Mouse (Mus musculus) small intestine, adult 2 months (tissue): Measurements from ENCODE around the gene Mfsd8.

Experiments
- CTCF ChIP-seq: fragments of 200-500 bp; IDR thresholded peaks from 2 replicates; pipeline ENCODE4 v1.5.1; 2012; ENCODE audit warnings: low read depth, mild to moderate bottlenecking, control low read depth, inconsistent platforms, low read length, moderate library complexity, mixed read lengths; ENCODE audit not compliant: insufficient replicate concordance, insufficient read length; ENCODE audit errors: extremely low read depth
- POLR2A ChIP-seq: fragments of 200-500 bp; IDR thresholded peaks from 2 replicates; pipeline ENCODE4 v1.6.1; 2012; ENCODE audit warnings: low read depth, mild to moderate bottlenecking, control low read depth, inconsistent platforms, low read length, moderate library complexity

- TF ChIP-seq POLR2A, result no peak
- no peak for TF ChIP-seq CTCF
Observed at GRCm38 (mm10) chr3:40808686-40809085, 38.0 kb downstream of the Mfsd8 start.
